Comparison of ENCODE assay signal across 8 mouse cellular contexts in the genomic region with DNA sequence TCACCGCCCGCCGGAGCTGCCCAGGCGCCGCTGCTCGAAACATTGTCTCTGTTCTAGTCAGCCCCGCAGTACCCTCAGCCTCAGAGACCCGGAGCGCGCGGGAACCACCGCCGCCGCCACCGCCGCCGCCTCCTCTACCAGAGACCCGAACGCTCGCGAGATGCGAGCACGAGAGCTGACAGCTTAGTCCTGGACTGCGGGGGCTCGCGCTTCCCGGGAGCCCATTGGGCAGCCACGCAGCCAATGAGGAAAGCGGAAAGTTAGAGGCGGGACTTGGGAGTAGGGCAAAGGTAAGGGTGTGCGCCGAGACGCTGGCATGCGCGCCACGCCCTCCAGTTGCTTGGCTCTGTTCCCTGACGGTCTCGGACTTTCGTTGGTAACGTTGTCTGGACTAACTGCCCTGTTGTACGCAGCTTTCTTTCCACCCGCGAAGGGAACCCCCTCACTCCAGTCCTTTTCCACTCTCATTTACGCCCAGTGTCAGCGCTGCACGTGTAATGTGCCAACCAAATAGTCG. TPM values are rescaled to one million over a fixed set of nuclear protein-coding genes. Genes with fewer than 3 reads are reported as not detected.
A peak's percentile ranks its signal among the peaks of the same experiment; 100 is the strongest.
DNase-seq lines count a peak whose midpoint lies in the region; ATAC-seq lines count a peak whose summit lies in the region.

Gene Etfa, minus strand, starts transcription at position 217 of the 517 bp plus-strand sequence.

- H3K9me3 ChIP-seq in hindbrain, embryonic 11.5 days (ENCODE audit: control insufficient read depth, low read length), result no peaks in the 10 kb centered on the region

- H3K4me3 ChIP-seq in hindbrain, embryonic 11.5 days (ENCODE audit: low read depth, low read length), result peak within 1 kb of the TSS; percentile 77

- H3K4me1 ChIP-seq in hindbrain, embryonic 11.5 days (replicated peaks; ENCODE audit: control insufficient read depth, insufficient read depth, low read length), result no peaks in the 10 kb centered on the region

- peak within 1 kb of the TSS; percentile 89 for H3K4me2 ChIP-seq in hindbrain, embryonic 11.5 days (replicated peaks; ENCODE audit: low read depth, low read length)

- peak within 1 kb of the TSS; percentile 86 for H3K9ac ChIP-seq in hindbrain, embryonic 11.5 days (ENCODE audit: low read depth, low read length)

- peak; percentile 96 for DNase-seq in Muller cell, postnatal 12 days (ENCODE audit: inconsistent ontology term)
- DNase-seq in cerebellum, adult 9-11 months, result peak; percentile 94
- peak; percentile 91 to 95 for DNase-seq in frontal cortex, adult 2 months (ENCODE audit: extremely low spot score in 1 of 2, low spot score in 1 of 2)
- peak; percentile 94 for DNase-seq in hindbrain, embryonic 11.5 days (ENCODE audit: low spot score)
- DNase-seq in layer of hippocampus, postnatal 10 days (ENCODE audit: low spot score in 2 of 2), result peak; percentile 87 to 92
- DNase-seq in lung, postnatal 10 days, result peak; percentile 98
- peak; percentile 95 for DNase-seq in ovary, postnatal 36 days (ENCODE audit: low spot score)
- peak; percentile 96 for DNase-seq in thymus, postnatal 25 days

- H3K27ac ChIP-seq in hindbrain, embryonic 11.5 days (ENCODE audit: low read depth, low read length), result peak within 1 kb of the TSS; percentile 74

- under 1% methylated on average over 44 of the region's 47 CpGs for WGBS in hindbrain, embryonic 11.5 days

- 0 out of 2 replicates have a peak, but pooled peaks cover 2% of the 10 kb centered on the region for H3K27me3 ChIP-seq in hindbrain, embryonic 11.5 days (ENCODE audit: control insufficient read depth, insufficient read depth, low read length)

- H3K36me3 ChIP-seq in hindbrain, embryonic 11.5 days (ENCODE audit: control insufficient read depth, insufficient read depth, low read length), result no peaks in the 10 kb centered on the region

- peak; percentile 99 for ATAC-seq in hindbrain, embryonic 11.5 days (ENCODE audit: low FRiP score)

RNA-seq across cellular contexts. Expression of gene Etfa, which starts in this region (rescaled TPM):
- 37.7 and 48.5 TPM in 2 replicates for polyA plus RNA-seq in frontal cortex, adult 2 months (2012; rRNA removed)
- polyA plus RNA-seq in hindbrain, embryonic 11.5 days (2014; fragmentation: Nextera tagmentation; extraction: Ambion mirVana), result 131 TPM in 2 replicates
- total RNA-seq in layer of hippocampus, postnatal 10 days (2021), result 10 to 100 TPM; 53.2 to 54.7 TPM

Comparison
In these comparisons a context has a peak if more than half of its experiments do, and no peak if none do; other contexts are left out.
1. Peak in every context shown above with its lines: DNase-seq, ATAC-seq, H3K4me3 ChIP-seq and H3K27ac ChIP-seq.